Mouse (Mus musculus) MEL (cell line): ENCODE data around the gene Plaur. TPM values are rescaled to one million over a fixed set of nuclear protein-coding genes. Genes with fewer than 3 reads are reported as not detected.

Experiments used
- DNase-seq: peaks from one replicate; pipeline ENCODE4 v3.0.0; 2011; ENCODE audit warnings: low read depth, low spot score
- H3K27ac ChIP-seq: 2 replicates; pipeline ENCODE4 v1.5.1; 2012; ENCODE audit warnings: low read depth, mild to moderate bottlenecking, control low read depth, low read length, moderate library complexity; ENCODE audit not compliant: control insufficient read depth
- H3K27me3 ChIP-seq, 2 experiments: fragments of 150-350 bp in 1 of 2; sonication (generic) in 1 of 2; 2 replicates each; pipeline ENCODE4 v1.6.1; 2012; ENCODE audit warnings: low read length in 2 of 2, mild to moderate bottlenecking in 2 of 2, improper control_type of control experiment in 1 of 2, moderate library complexity in 1 of 2; ENCODE audit not compliant: insufficient read depth in 2 of 2, control insufficient read depth in 1 of 2
- H3K36me3 ChIP-seq, 2 experiments: 2 replicates each; pipeline ENCODE4 v1.6.1; 2012 to 2014; ENCODE audit warnings: low read length in 2 of 2, improper control_type of control experiment in 1 of 2, inconsistent platforms in 1 of 2, mild to moderate bottlenecking in 1 of 2; ENCODE audit not compliant: insufficient read depth in 2 of 2, control insufficient read depth in 1 of 2
- H3K4me1 ChIP-seq, 2 experiments: fragments of 150-350 bp in 1 of 2; sonication (generic) in 1 of 2; 2 replicates each; pipeline ENCODE4 v1.6.1; 2012; ENCODE audit warnings: low read length in 2 of 2, improper control_type of control experiment in 1 of 2, mild to moderate bottlenecking in 1 of 2; ENCODE audit not compliant: insufficient read depth in 2 of 2, control insufficient read depth in 1 of 2
- H3K4me3 ChIP-seq, 2 experiments: fragments of 150-350 bp in 1 of 2; sonication (generic) in 1 of 2; 2 replicates each; pipeline ENCODE4 v1.5.1; 2012; ENCODE audit warnings: low read depth in 2 of 2, low read length in 2 of 2, mild to moderate bottlenecking in 2 of 2, moderate library complexity in 2 of 2, control low read depth in 1 of 2, improper control_type of control experiment in 1 of 2; ENCODE audit not compliant: control insufficient read depth in 1 of 2, insufficient read depth in 1 of 2
- H3K79me2 ChIP-seq: 2 replicates; pipeline ENCODE4 v1.6.1; 2012; ENCODE audit warnings: mild to moderate bottlenecking, low read length, moderate library complexity; ENCODE audit not compliant: control insufficient read depth, poor library complexity, insufficient read depth
- H3K9ac ChIP-seq: 2 replicates; pipeline ENCODE4 v1.6.1; 2012; ENCODE audit warnings: low read depth, mild to moderate bottlenecking, control low read depth, low read length, moderate library complexity; ENCODE audit not compliant: control insufficient read depth, poor library complexity, severe bottlenecking
- H3K9me3 ChIP-seq: fragments of 150-350 bp; sonication (generic); replicated peaks from 2 replicates; pipeline ENCODE4 v1.6.1; 2012; ENCODE audit warnings: mild to moderate bottlenecking, low read length, improper control_type of control experiment, moderate library complexity; ENCODE audit not compliant: insufficient read depth
- BHLHE40 ChIP-seq: IDR thresholded peaks from 2 replicates; pipeline ENCODE4 v1.6.1; 2012; ENCODE audit warnings: low read depth, mild to moderate bottlenecking, inconsistent platforms, low read length, improper control_type of control experiment, borderline replicate concordance
- CHD1 ChIP-seq: IDR thresholded peaks from 2 replicates; pipeline ENCODE4 v1.6.1; 2012; ENCODE audit warnings: low read depth, mild to moderate bottlenecking, inconsistent platforms, low read length, improper control_type of control experiment
- CHD2 ChIP-seq: IDR thresholded peaks from 2 replicates; pipeline ENCODE4 v1.6.1; 2011; ENCODE audit warnings: low read length, improper control_type of control experiment
- CTCF ChIP-seq, 3 experiments: IDR thresholded peaks in 2 of 3; conservative IDR thresholded peaks in 1 of 3; 2 replicates each; pipeline ENCODE4 v1.5.1; 2011 to 2012; ENCODE audit warnings: low read length in 3 of 3, low read depth in 2 of 3, mild to moderate bottlenecking in 2 of 3, improper control_type of control experiment in 1 of 3, inconsistent platforms in 1 of 3, mixed read lengths in 1 of 3, moderate library complexity in 1 of 3; ENCODE audit not compliant: control insufficient read depth in 1 of 3, insufficient read depth in 1 of 3, poor library complexity in 1 of 3, severe bottlenecking in 1 of 3
- E2F4 ChIP-seq: IDR thresholded peaks from 2 replicates; pipeline ENCODE4 v1.6.1; 2011; ENCODE audit warnings: low read depth, low read length, improper control_type of control experiment, borderline replicate concordance
- ELF1 ChIP-seq: IDR thresholded peaks from 2 replicates; pipeline ENCODE4 v1.6.1; 2014; ENCODE audit warnings: low read depth, mild to moderate bottlenecking, inconsistent platforms, low read length, improper control_type of control experiment, moderate library complexity
- ETS1 ChIP-seq: IDR thresholded peaks from 2 replicates; pipeline ENCODE4 v1.6.1; 2012; ENCODE audit warnings: low read depth, mild to moderate bottlenecking, inconsistent platforms, low read length, improper control_type of control experiment, moderate library complexity
- GABPA ChIP-seq: IDR thresholded peaks from 2 replicates; pipeline ENCODE4 v1.6.1; 2012; ENCODE audit warnings: low read depth, mild to moderate bottlenecking, inconsistent platforms, low read length, improper control_type of control experiment, moderate library complexity
- GATA1 ChIP-seq: IDR thresholded peaks from 2 replicates; pipeline ENCODE4 v1.6.1; 2011; ENCODE audit warnings: low read depth, low read length, improper control_type of control experiment
- HCFC1 ChIP-seq: IDR thresholded peaks from 2 replicates; pipeline ENCODE4 v1.6.1; 2012; ENCODE audit warnings: low read depth, mild to moderate bottlenecking, inconsistent platforms, low read length, improper control_type of control experiment, moderate library complexity
- JUND ChIP-seq: IDR thresholded peaks from 2 replicates; pipeline ENCODE4 v1.6.1; 2011; ENCODE audit warnings: low read depth, mild to moderate bottlenecking, improper control_type of control experiment, low read length
- KAT2A ChIP-seq: conservative IDR thresholded peaks from 2 replicates; pipeline ENCODE4 v1.6.1; 2012; ENCODE audit warnings: low read depth, low read length, improper control_type of control experiment, inconsistent platforms
- MAFK ChIP-seq: IDR thresholded peaks from 2 replicates; pipeline ENCODE4 v1.6.1; 2011; ENCODE audit warnings: low read depth, mild to moderate bottlenecking, low read length, improper control_type of control experiment, borderline replicate concordance
- MAX ChIP-seq: IDR thresholded peaks from 2 replicates; pipeline ENCODE4 v1.6.1; 2011; ENCODE audit warnings: low read length, improper control_type of control experiment
- MAZ ChIP-seq: IDR thresholded peaks from 2 replicates; pipeline ENCODE4 v1.6.1; 2012; ENCODE audit warnings: low read depth, mild to moderate bottlenecking, inconsistent platforms, low read length, improper control_type of control experiment
- MEF2A ChIP-seq: IDR thresholded peaks from 2 replicates; pipeline ENCODE4 v1.6.1; 2014; ENCODE audit warnings: low read depth, mild to moderate bottlenecking, inconsistent platforms, low read length, improper control_type of control experiment; ENCODE audit not compliant: poor library complexity, insufficient replicate concordance, severe bottlenecking; ENCODE audit errors: extremely low read depth
- MYB ChIP-seq: IDR thresholded peaks from 2 replicates; pipeline ENCODE4 v1.6.1; 2011; ENCODE audit warnings: mild to moderate bottlenecking, low read depth, low read length, improper control_type of control experiment
- MYC ChIP-seq: IDR thresholded peaks from 2 replicates; pipeline ENCODE4 v1.6.1; 2011; ENCODE audit warnings: low read depth, mild to moderate bottlenecking, low read length, improper control_type of control experiment, moderate library complexity
- NELFE ChIP-seq: IDR thresholded peaks from 2 replicates; pipeline ENCODE4 v1.6.1; 2011; ENCODE audit warnings: low read depth, low read length, improper control_type of control experiment
- NRF1 ChIP-seq: IDR thresholded peaks from 2 replicates; pipeline ENCODE4 v1.6.1; 2014; ENCODE audit warnings: low read depth, mild to moderate bottlenecking, inconsistent platforms, low read length, improper control_type of control experiment, moderate library complexity; ENCODE audit not compliant: poor library complexity, insufficient read depth, severe bottlenecking
- POLR2A ChIP-seq, 2 experiments: IDR thresholded peaks; 2 replicates each; pipeline ENCODE4 v1.6.1; 2011 to 2012; ENCODE audit warnings: low read length in 2 of 2, mild to moderate bottlenecking in 2 of 2, control low read depth in 1 of 2, improper control_type of control experiment in 1 of 2, low read depth in 1 of 2, moderate library complexity in 1 of 2; ENCODE audit not compliant: control insufficient read depth in 1 of 2, insufficient read depth in 1 of 2, poor library complexity in 1 of 2
- POLR2AphosphoS2 ChIP-seq: IDR thresholded peaks from 2 replicates; pipeline ENCODE4 v1.6.1; 2011; ENCODE audit warnings: low read length, improper control_type of control experiment
- POLR2AphosphoS5 ChIP-seq: IDR thresholded peaks from 2 replicates; pipeline ENCODE4 v1.6.1; 2012; ENCODE audit warnings: low read depth, borderline replicate concordance, mild to moderate bottlenecking, inconsistent platforms, low read length, moderate library complexity, mixed read lengths
- RCOR1 ChIP-seq: IDR thresholded peaks from 2 replicates; pipeline ENCODE4 v1.6.1; 2012; ENCODE audit warnings: low read depth, mild to moderate bottlenecking, inconsistent platforms, low read length, improper control_type of control experiment
- SIN3A ChIP-seq: IDR thresholded peaks from 2 replicates; pipeline ENCODE4 v1.6.1; 2012; ENCODE audit warnings: low read length, improper control_type of control experiment, inconsistent platforms
- SMC3 ChIP-seq: IDR thresholded peaks from 2 replicates; pipeline ENCODE4 v1.6.1; 2011; ENCODE audit warnings: low read depth, low read length, improper control_type of control experiment
- TAL1 ChIP-seq: IDR thresholded peaks from 2 replicates; pipeline ENCODE4 v1.6.1; 2012; ENCODE audit warnings: mild to moderate bottlenecking, inconsistent platforms, low read length, moderate library complexity, mixed read lengths
- TBP ChIP-seq: IDR thresholded peaks from 2 replicates; pipeline ENCODE4 v1.8.0; 2011; ENCODE audit warnings: low read depth, low read length, improper control_type of control experiment
- TCF12 ChIP-seq: IDR thresholded peaks from 2 replicates; pipeline ENCODE4 v1.6.1; 2014; ENCODE audit warnings: low read depth, mild to moderate bottlenecking, inconsistent platforms, low read length, improper control_type of control experiment, moderate library complexity
- UBTF ChIP-seq: IDR thresholded peaks from 2 replicates; pipeline ENCODE4 v1.6.1; 2012; ENCODE audit warnings: low read depth, mild to moderate bottlenecking, inconsistent platforms, low read length, improper control_type of control experiment, moderate library complexity, borderline replicate concordance; ENCODE audit not compliant: insufficient read depth
- USF2 ChIP-seq, 2 experiments: IDR thresholded peaks; 2 replicates each; pipeline ENCODE4 v1.6.1; 2011 to 2012; ENCODE audit warnings: improper control_type of control experiment in 2 of 2, low read length in 2 of 2, borderline replicate concordance in 1 of 2, inconsistent platforms in 1 of 2, low read depth in 1 of 2, mild to moderate bottlenecking in 1 of 2; ENCODE audit not compliant: insufficient read depth in 1 of 2
- ZKSCAN1 ChIP-seq: IDR thresholded peaks from 2 replicates; pipeline ENCODE4 v1.6.1; 2012; ENCODE audit warnings: low read depth, mild to moderate bottlenecking, inconsistent platforms, low read length, improper control_type of control experiment, moderate library complexity
- ZMIZ1 ChIP-seq: IDR thresholded peaks from 2 replicates; pipeline ENCODE4 v1.6.1; 2012; ENCODE audit warnings: low read depth, mild to moderate bottlenecking, inconsistent platforms, low read length, improper control_type of control experiment, moderate library complexity
- ZNF384 ChIP-seq: IDR thresholded peaks from 2 replicates; pipeline ENCODE4 v1.6.1; 2012; ENCODE audit warnings: low read depth, mild to moderate bottlenecking, inconsistent platforms, low read length, improper control_type of control experiment
- polyA plus RNA-seq, 2 experiments: library from polyadenylated mRNA; stranded (reverse) in 1 of 2; unstranded in 1 of 2; fragments of >175 nt in 1 of 2; fragments of >200 nt in 1 of 2; gene quantifications; 2 replicates each; pipeline versions ENCODE4 v1.2.1 to v1.2.4; 2012; ENCODE audit warnings: low replicate concordance in 2 of 2, low read depth in 1 of 2; ENCODE audit not compliant: insufficient read length in 2 of 2, insufficient read depth in 1 of 2, missing spikeins in 1 of 2
- total RNA-seq: library from RNA; depleted of rRNA; stranded (reverse); fragments of 300-350 nt; gene quantifications from 2 replicates; pipeline ENCODE4 v1.2.3, GENCODE M21; 2012

The Plaur gene
- total and polyA plus RNA-seq, 3 experiments: 8.6 to 9.7 TPM; not detected in 1

DNA sequence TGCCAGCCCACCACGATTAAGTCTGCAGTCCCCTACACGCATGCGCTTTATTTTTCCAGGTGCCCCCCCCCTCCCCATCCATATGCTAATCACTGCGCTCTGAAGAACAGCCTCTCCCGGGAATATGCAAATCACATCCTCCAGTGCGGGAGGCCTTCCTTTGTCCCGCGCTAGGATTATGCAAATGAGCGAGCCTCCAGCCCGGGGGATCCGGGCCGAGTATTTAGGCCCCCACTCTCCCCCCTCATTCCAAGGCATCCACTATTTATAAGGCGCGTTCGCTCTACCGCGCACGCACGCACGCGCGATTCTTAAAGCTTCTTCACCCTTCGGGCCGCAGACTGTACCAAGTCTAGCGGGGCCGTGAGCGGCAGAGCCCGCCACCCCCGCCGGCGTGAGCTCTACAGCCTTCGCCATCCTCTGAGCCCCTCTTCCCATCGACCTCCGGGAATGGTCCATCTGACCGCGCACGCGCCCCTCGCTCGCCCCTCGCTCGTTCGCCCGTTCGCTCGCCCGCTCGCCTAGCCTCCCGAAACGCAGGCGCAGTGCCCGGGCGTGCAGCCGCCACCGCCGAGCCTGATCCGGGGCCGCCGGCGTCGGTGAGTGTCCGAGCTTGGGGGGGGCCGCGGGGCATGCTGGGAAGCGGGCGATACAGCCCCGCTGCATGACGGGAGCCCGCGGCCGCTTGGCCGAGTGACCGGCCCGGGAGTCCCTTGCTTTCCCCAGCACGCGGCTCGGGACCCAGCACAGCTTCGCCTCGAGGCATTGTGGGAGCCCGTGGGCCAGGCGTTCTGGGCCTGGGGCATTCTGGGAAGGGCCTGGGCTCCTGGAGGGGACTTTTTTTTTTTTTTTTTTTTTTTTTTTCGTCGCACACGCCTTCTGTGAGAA lies 44.8 kb downstream of the Plaur start, which contains the start of gene Zfp428:
Gene Zfp428, plus strand, starts transcription at position 169 of the 888 bp plus-strand sequence.
- peaks cover 2 to 13% of the 10 kb centered on the region in 2 experiments; a peak in 3 of 4 replicates for H3K4me1 ChIP-seq
- H3K27ac ChIP-seq: peak within 1 kb of the TSS; percentile 72
- peaks cover 0 to 9% of the 10 kb centered on the region in 2 experiments; a peak in 2 of 4 replicates for H3K36me3 ChIP-seq
- H3K9me3 ChIP-seq: no peaks in the 10 kb centered on the region
- H3K9ac ChIP-seq: peak within 1 kb of the TSS; percentile 80
- peak within 1 kb of the TSS; percentile 74 to 86 for H3K4me3 ChIP-seq
- peak; percentile 81 for DNase-seq
- peaks cover 11% of the 10 kb centered on the region for H3K79me2 ChIP-seq
- no peaks in the 10 kb centered on the region for H3K27me3 ChIP-seq
- TF ChIP-seq NELFE (peak; percentile 89), HCFC1 (peak; percentile 81), MEF2A (no peak), ZKSCAN1 (no peak), KAT2A (no peak; the same call in 1 of the 2 replicates), GATA1 (no peak), CTCF (IDR thresholded peaks at IDR 0.05 in 2 of 3, conservative IDR thresholded peaks at IDR 0.05 in 1 of 3; ENCODE audit: control insufficient read depth in 1 of 3, insufficient read depth in 1 of 3, low read depth in 2 of 3, low read length in 3 of 3, poor library complexity in 1 of 3, severe bottlenecking in 1 of 3) (0 out of 6 replicates have a peak, but pooled peaks of 1 of the 3 experiments have one; percentile 0), CHD2 (no peak), ZNF384 (peak; percentile 97), UBTF (no peak), SIN3A (0 out of 2 replicates have a peak, but pooled peaks have one; percentile 0), CHD1 (peak; percentile 55; the same call in 1 of the 2 replicates), MYC (peak; percentile 79), NRF1 (peak; percentile 63), E2F4 (no peak), MAX (peak; percentile 76), BHLHE40 (0 out of 2 replicates have a peak, but pooled peaks have one; percentile 15), TBP (no peak), TAL1 (no peak), MAFK (no peak), RCOR1 (0 out of 2 replicates have a peak, but pooled peaks have one; percentile 15), POLR2AphosphoS5 (no peak), POLR2A (IDR thresholded peaks at IDR 0.05; ENCODE audit: control insufficient read depth in 1 of 2, insufficient read depth in 1 of 2, low read depth in 1 of 2, low read length in 2 of 2, poor library complexity in 1 of 2) (peak; percentile 90 to 93), GABPA (no peak), ETS1 (peak; percentile 30; the same call in 1 of the 2 replicates), JUND (no peak), USF2 (IDR thresholded peaks at IDR 0.05; ENCODE audit: borderline replicate concordance in 1 of 2, insufficient read depth in 1 of 2, low read depth in 1 of 2, low read length in 2 of 2) (no peak), ELF1 (no peak), MAZ (peak; percentile 68; the same call in 1 of the 2 replicates), SMC3 (0 out of 2 replicates have a peak, but pooled peaks have one; percentile 5), ZMIZ1 (peak; percentile 89), MYB (no peak), TCF12 (peak; percentile 70), POLR2AphosphoS2 (peak; percentile 73; the same call in 1 of the 2 replicates)
